Mouse (Mus musculus): ENCODE measurements at regions not wholly inside any gene's neighbourhood (a gene's known extent, or its start where the extent isn't known, plus 50 kb on each side); places are given as distances from the start of the nearest gene placed in this dataset.

GRCm38 (mm10) chr11:24314046-24314445, 236.2 kb downstream of the Bcl11a start:
- no peak for TF ChIP-seq CTCF (IDR thresholded peaks at IDR 0.05; ENCODE audit: low read depth, low read length)
- no peak for TF ChIP-seq POLR2A (IDR thresholded peaks at IDR 0.05; ENCODE audit: extremely low read depth, insufficient read depth, low read length)
